Mouse (Mus musculus) kidney, embryonic 16.5 days (tissue): Measurements from ENCODE around the gene Obsl1. TPM values are rescaled to one million over a fixed set of nuclear protein-coding genes. Genes with fewer than 3 reads are reported as not detected.
A peak's percentile ranks its signal among the peaks of the same experiment; 100 is the strongest.

Experiments
- ATAC-seq: fragments of 200-750 bp; cut with Nextera tagmentation; 2 replicates; pipeline ENCODE4 v1.8.0; 2017; ENCODE audit warnings: moderate TSS enrichment; ENCODE audit not compliant: low FRiP score, low TSS enrichment
- H3K27ac ChIP-seq: fragments of 300-500 bp; sonication (generic); 2 replicates; pipeline ENCODE4 v1.5.1; 2014; ENCODE audit warnings: low read length
- H3K27me3 ChIP-seq: fragments of 300-500 bp; sonication (generic); 2 replicates; pipeline ENCODE4 v1.6.1; 2014; ENCODE audit warnings: low read length, control low read depth, mixed read lengths; ENCODE audit not compliant: insufficient read depth
- H3K36me3 ChIP-seq: fragments of 300-500 bp; sonication (generic); 2 replicates; pipeline ENCODE4 v1.6.1; 2014; ENCODE audit warnings: low read length, control low read depth, mixed read lengths; ENCODE audit not compliant: insufficient read depth
- H3K4me1 ChIP-seq: fragments of 300-500 bp; sonication (generic); 2 replicates; pipeline ENCODE4 v1.6.1; 2014; ENCODE audit warnings: low read length, control low read depth, mixed read lengths; ENCODE audit not compliant: insufficient read depth
- H3K4me2 ChIP-seq: fragments of 300-500 bp; sonication (generic); replicated peaks from 2 replicates; pipeline ENCODE4 v1.6.1; 2014; ENCODE audit warnings: low read depth, low read length
- H3K4me3 ChIP-seq: fragments of 300-500 bp; sonication (generic); 2 replicates; pipeline ENCODE4 v1.5.1; 2014; ENCODE audit warnings: mild to moderate bottlenecking, low read length
- H3K9ac ChIP-seq: fragments of 300-500 bp; sonication (generic); replicated peaks from 2 replicates; pipeline ENCODE4 v1.6.1; 2014; ENCODE audit warnings: low read length
- H3K9me3 ChIP-seq: fragments of 300-500 bp; sonication (generic); 2 replicates; pipeline ENCODE4 v1.6.1; 2016; ENCODE audit warnings: low read length, control low read depth
- WGBS: fragments of 180-500 bp; shearing (Covaris S2); extraction: QIAGEN DNeasy Blood & Tissue Kit; methylation state at CpG from one replicate; pipeline ENCODE4 v1.1.7; 2014; 5-methylcytosine and 5-hydroxymethylcytosine counted together
- polyA plus RNA-seq: library from polyadenylated mRNA; unstranded; fragments of >200 nt; fragmentation: Nextera tagmentation; extraction: Ambion mirVana; gene quantifications from 2 replicates; pipeline ENCODE4 v1.2.1, GENCODE M21; 2015

Gene Obsl1
- 55.7 and 60.9 TPM in 2 replicates for polyA plus RNA-seq

DNA sequence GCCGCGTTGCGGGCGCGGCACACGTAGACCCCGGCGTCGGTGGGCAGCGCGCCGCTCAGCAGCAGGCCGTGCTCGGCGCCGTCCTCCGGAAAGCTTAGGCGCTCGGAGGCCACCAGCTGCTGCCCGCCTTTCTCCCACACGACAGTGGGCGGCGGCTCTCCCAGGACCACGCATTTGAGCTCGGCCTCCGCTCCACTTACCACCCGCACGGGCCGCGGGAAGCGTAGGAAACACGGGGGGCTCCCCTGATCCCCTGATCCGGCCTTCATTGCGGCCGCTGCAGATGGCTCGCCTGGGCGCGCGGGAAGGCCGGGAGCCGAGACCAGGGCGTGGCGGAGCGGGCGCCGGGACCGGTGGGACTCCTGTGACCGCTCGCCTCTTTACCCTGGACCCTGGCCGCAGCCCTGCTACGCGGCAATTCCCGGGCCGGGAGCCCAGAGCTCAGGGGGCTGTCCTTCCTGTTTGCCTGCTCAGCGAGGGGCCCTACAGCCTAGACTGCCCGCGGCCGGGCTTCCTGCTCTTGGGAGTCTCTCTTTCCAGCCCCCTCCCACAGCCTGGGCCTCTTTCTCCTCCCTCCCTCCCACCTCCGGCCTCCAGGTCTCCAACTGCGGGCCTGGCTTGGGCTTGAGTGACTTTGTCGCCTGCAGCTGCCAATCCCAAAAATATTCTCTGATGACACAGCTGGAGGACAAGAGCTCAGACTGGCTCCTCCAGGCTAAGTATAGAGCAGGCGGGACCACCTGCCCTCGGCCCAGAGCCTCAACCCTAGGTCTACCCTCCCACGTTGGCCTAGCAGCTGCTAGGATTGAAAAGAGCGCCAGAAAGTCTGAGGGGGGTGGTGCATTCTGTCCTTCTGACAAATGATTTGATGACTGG is at the start of gene Obsl1:
Obsl1 (minus strand) TSS at position 497 of the 876 bp plus-strand sequence.
- Histone ChIP-seq H3K4me3 (peak within 1 kb of the TSS; percentile 67), H3K27me3 (no peaks in the 10 kb centered on the region), H3K36me3 (peaks cover 21% of the 10 kb centered on the region), H3K4me1 (peaks cover 50% of the 10 kb centered on the region), H3K9me3 (no peaks in the 10 kb centered on the region), H3K27ac (peak within 1 kb of the TSS; percentile 98), H3K9ac (peak within 1 kb of the TSS; percentile 86), H3K4me2 (peak within 1 kb of the TSS; percentile 96)
- WGBS, result under 1% methylated on average over 63 of the region's 65 CpGs
- peak; percentile 95 for ATAC-seq

DNA sequence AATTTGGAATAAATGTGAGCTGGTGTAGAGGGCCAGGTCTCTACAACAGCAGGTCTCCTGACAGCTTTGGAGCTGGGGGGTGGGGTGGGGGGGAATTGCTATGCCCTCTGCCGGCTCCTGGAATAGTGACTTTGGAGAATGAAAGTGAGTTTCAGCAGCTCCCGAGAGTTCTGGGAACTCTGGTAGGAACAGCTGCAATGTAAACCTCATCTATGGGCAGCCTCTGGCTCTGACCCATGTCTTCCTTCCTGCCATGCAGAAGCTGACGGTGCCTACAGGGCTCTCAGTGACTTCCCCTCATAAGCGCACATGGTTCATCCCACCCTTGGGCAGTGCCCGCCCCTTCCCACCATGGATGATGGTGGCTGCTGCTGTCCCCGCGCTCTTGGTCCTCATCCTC is 49.4 kb upstream of the Obsl1 start:
- Histone ChIP-seq H3K27ac (no peak overlapping the region), H3K4me3 (no peak overlapping the region), H3K9ac (no peak overlapping the region), H3K4me2 (no peak overlapping the region), H3K4me1 (peaks cover 12% of the 10 kb centered on the region), H3K36me3 (peaks cover 39% of the 10 kb centered on the region), H3K9me3 (no peaks in the 10 kb centered on the region), H3K27me3 (no peaks in the 10 kb centered on the region)
- WGBS, result 88% methylated on average over 7 of the region's 7 CpGs
- no peak for ATAC-seq

DNA sequence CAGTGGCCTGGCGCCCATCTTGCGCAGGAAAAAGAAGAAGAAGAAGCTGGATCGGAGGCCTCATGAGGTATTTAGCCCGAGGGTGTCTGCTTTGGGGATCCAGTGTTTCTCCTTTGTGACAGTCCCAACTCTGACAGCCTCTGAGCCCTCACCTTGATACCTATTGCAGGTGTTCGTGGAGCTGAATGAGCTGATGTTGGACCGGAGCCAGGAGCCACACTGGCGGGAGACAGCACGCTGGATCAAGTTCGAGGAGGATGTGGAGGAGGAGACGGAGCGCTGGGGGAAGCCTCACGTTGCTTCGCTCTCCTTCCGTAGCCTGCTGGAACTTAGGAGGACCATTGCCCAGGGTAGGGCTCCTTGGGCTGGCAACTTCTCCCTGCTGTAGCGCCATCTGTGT is 44.3 kb upstream of the Obsl1 start:
- no peak overlapping the region for H3K27ac ChIP-seq
- H3K27me3 ChIP-seq, result no peaks in the 10 kb centered on the region
- ATAC-seq, result no peak
- no peak overlapping the region for H3K4me2 ChIP-seq
- H3K9me3 ChIP-seq, result no peaks in the 10 kb centered on the region
- WGBS, result 61% methylated on average over 15 of the region's 15 CpGs
- peaks cover 12% of the 10 kb centered on the region for H3K4me1 ChIP-seq
- H3K4me3 ChIP-seq, result no peak overlapping the region
- peaks cover 43% of the 10 kb centered on the region for H3K36me3 ChIP-seq
- no peak overlapping the region for H3K9ac ChIP-seq

DNA sequence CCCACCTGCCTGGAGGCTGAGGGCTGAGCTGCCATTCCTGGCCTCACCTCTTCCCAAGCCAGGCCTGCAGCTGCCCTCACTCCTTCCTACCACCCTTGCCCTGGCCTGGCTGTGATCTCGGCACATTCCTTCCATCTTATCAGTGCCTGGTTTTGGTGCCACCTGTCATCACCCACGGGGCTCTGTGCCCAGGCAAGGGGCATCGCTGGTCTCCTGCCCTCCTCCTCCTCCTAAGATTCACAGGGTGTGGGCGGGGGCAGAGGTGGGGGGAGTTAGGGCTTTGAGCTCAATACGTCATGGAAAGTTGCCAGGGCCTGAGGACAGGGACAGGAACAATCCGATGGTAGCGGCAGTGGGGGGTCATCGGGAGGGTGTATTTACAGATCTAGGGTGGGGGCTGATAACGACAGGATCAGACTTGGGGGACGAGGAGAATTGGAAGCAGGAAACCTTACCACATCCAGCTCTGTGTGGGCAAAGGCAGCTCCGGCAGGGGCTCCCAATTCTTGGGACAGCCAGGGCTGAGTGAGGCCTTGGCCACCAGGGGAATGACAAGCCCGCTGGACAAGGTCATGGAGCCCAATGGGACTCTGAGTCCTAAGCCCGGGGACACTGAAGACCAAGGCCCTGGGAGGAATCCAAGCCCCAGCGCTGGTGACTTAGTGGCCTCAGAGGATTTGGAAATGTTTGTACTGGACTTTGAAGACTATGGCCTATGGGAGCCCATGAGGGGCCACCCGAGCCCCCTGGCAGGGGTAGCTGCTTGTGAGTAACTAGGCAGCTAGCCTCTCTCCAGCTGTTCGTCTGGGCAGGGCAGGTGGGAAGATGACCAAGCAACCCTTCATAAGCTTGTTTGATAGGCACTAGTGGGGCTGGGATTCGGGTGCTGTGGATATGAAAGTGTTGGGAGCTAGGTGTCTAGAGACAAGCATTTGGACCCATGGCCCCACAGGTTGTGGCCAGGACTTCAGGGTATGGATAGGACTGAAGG is 43.3 kb upstream of the Obsl1 start:
- Histone ChIP-seq H3K36me3 (peaks cover 34% of the 10 kb centered on the region), H3K27me3 (no peaks in the 10 kb centered on the region), H3K4me3 (no peak overlapping the region), H3K9me3 (no peaks in the 10 kb centered on the region), H3K27ac (no peak overlapping the region), H3K4me1 (peaks cover 14% of the 10 kb centered on the region), H3K9ac (no peak overlapping the region), H3K4me2 (no peak overlapping the region)
- no peak for ATAC-seq
- 78% methylated on average over 17 of the region's 17 CpGs for WGBS

DNA sequence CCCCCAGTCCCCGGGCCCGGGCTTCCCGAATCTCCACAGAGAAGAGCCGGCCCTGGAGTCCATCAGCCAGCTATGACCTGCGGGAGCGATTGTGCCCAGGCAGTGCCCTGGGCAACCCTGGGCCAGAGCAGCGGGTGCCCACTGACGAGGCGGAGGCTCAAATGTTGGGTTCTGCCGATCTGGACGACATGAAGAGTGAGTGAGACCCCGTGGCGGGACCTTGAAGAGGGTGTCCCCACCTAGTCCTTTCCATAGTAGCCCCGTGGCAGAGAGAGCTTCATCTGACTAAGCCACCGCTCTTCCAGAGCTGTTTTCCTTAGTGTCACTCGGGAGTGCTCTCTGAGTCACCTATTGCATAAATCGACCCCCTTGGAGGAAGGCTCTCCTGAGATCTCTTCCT is 42.6 kb upstream of the Obsl1 start:
- no peak overlapping the region for H3K27ac ChIP-seq
- H3K4me1 ChIP-seq, result peaks cover 14% of the 10 kb centered on the region
- no peak overlapping the region for H3K4me2 ChIP-seq
- ATAC-seq, result no peak
- H3K27me3 ChIP-seq, result no peaks in the 10 kb centered on the region
- H3K4me3 ChIP-seq, result no peak overlapping the region
- no peak overlapping the region for H3K9ac ChIP-seq
- peaks cover 27% of the 10 kb centered on the region for H3K36me3 ChIP-seq
- H3K9me3 ChIP-seq, result no peaks in the 10 kb centered on the region
- WGBS, result 87% methylated on average over 17 of the region's 17 CpGs

DNA sequence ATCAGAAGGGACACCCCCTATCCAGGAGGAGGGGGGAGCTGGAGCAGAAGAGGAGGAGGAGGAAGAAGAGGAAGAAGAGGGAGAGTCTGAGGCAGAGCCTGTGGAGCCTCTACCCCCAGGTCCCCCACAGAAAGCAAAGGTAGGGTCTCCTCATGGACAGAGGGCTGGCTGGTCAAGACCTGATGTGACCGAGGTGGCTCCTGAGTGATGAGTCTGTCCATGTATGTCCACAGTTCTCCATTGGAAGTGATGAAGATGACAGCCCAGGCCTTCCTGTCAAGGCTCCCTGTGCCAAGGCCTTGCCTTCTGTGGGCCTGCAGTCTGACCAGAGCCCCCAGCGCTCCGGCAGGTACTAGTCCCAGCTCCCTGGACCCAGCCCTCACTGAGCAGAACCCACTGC is 41.8 kb upstream of the Obsl1 start:
- H3K9me3 ChIP-seq, result no peaks in the 10 kb centered on the region
- no peak overlapping the region for H3K9ac ChIP-seq
- H3K4me1 ChIP-seq, result peaks cover 14% of the 10 kb centered on the region
- H3K27me3 ChIP-seq, result no peaks in the 10 kb centered on the region
- no peak overlapping the region for H3K27ac ChIP-seq
- no peak overlapping the region for H3K4me2 ChIP-seq
- WGBS, result 85% methylated on average over 3 of the region's 3 CpGs
- H3K4me3 ChIP-seq, result no peak overlapping the region
- peaks cover 21% of the 10 kb centered on the region for H3K36me3 ChIP-seq
- ATAC-seq, result no peak

DNA sequence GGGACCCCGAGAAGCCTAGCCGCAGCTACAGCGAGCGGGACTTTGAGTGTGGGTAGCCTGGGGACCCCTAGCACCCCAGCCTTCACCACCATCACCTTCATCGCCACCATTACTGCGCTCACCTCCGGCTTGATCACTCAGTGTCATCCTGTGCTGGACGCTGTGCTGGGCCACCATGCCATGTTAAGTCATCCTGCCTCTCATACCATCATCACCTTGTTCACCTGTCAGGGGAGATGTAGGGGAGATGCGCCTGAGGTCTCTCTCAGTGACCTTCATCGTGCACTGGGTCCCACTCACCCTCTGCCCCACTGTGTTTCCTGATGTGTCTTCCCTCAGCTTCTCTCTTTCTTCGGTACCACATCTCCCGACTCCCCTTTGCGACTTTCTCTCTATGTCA is 41.1 kb upstream of the Obsl1 start:
- Histone ChIP-seq H3K9ac (no peak overlapping the region), H3K4me3 (peak overlapping the region; percentile 80), H3K36me3 (peaks cover 15% of the 10 kb centered on the region; the same call in 1 of the 2 replicates), H3K27me3 (no peaks in the 10 kb centered on the region), H3K9me3 (no peaks in the 10 kb centered on the region), H3K4me1 (peaks cover 14% of the 10 kb centered on the region), H3K27ac (no peak overlapping the region), H3K4me2 (peak overlapping the region; percentile 81)
- 95% methylated on average over 13 of the region's 13 CpGs for WGBS
- no peak for ATAC-seq

DNA sequence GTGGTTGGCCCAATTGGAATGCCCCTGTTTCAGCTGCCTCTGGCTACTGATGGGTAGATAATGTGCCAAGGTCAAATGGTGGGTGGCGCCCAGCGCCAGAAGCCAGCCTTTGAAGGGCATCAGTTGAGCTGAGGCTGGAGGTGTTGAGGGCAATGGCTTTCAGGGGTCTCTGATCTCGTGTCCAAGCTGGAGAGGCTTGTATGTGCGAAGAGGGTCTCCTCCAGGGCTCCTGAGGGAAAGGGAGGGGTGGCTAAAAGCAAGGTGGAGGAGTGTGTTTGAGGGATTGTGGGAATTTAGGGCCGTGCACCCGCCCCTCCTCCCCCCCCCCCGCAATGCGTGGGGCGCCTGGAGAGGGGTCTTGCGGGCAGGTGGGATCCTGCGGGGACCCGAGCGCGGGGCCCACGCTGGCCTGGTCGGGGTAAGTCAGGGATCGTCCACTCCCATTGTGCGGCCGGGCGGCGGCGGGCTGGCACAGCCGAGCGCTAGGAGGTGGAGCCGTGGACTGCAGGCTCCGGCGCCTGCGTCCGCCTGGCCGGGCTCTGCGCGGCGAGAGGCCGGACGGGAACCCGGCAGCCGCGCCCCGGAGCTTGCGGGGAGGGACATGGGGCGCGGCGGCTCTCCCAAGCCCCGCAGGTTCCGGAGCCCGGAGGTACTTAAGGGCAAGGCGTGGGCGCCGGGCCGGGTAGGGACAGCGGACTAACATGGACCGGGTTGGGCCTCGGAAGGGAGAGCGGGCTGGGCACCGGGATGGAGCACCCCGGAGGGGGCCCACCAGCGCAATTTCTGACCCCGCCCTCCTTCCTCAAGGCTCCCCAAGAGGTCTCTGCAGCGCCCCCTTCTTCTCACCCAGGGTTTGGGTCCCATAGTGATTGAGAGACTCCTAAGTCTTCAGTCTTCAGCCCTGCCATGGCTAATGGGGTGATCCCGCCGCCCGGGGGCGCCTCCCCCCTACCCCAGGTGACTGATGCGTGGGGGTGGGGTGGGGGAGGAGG is 40.0 kb upstream of the Obsl1 start, which contains the start of gene Slc4a3:
Slc4a3 (plus strand) TSS at position 302 of the 992 bp plus-strand sequence.
- H3K4me2 ChIP-seq, result peak within 1 kb of the TSS; percentile 81
- peak; percentile 91 for ATAC-seq
- peak within 1 kb of the TSS; percentile 94 for H3K9ac ChIP-seq
- peak within 1 kb of the TSS; percentile 80 for H3K4me3 ChIP-seq
- peaks cover 10% of the 10 kb centered on the region; the same call in 1 of the 2 replicates for H3K36me3 ChIP-seq
- H3K27ac ChIP-seq, result peak within 1 kb of the TSS; percentile 88
- no peaks in the 10 kb centered on the region for H3K27me3 ChIP-seq
- H3K9me3 ChIP-seq, result no peaks in the 10 kb centered on the region
- peaks cover 14% of the 10 kb centered on the region for H3K4me1 ChIP-seq
- WGBS, result under 1% methylated on average over 46 of the region's 64 CpGs

DNA sequence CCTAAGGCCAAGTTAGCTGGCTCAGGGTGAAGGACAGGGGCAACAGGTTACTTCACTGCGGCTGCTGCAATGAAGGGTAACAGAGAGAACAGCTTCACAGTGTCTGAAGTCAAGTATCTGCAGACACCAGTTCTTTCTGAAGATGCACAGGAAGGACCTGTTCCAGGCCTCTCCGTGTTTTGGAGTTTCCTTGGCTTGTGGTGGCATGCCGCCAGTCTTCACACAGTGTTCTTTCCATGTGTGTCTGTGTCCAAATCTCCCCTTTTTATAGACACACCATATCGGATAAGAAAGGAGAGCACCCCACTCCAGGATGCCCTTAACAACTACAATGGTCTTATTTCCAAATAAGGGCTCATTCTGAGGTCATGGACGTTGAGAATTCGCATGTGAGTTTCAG is 38.1 kb upstream of the Obsl1 start:
- H3K4me2 ChIP-seq, result no peak overlapping the region
- H3K9me3 ChIP-seq, result no peaks in the 10 kb centered on the region
- H3K4me1 ChIP-seq, result peaks cover 14% of the 10 kb centered on the region
- 0 out of 2 replicates have a peak, but pooled peaks cover 4% of the 10 kb centered on the region for H3K36me3 ChIP-seq
- no peaks in the 10 kb centered on the region for H3K27me3 ChIP-seq
- no peak overlapping the region for H3K9ac ChIP-seq
- no peak overlapping the region for H3K27ac ChIP-seq
- WGBS, result 84% methylated on average over 6 of the region's 6 CpGs
- H3K4me3 ChIP-seq, result no peak overlapping the region
- ATAC-seq, result no peak
